In genomic region chr8:89308532-89308931, GRCm38 (mm10) we compare ENCODE assay signal across 15 mouse cellular contexts.
DNase-seq lines count a peak whose midpoint lies in the region; ATAC-seq lines count a peak whose summit lies in the region.
"Had no signal": no experiment of that assay in that cellular context is flagged by ENCODE, and none has a peak within 500 bp of the region (broad histone marks: within the 10 kb centered on the region; RNA-seq: fewer than 3 reads in every experiment).

No protein-coding gene starts in this region.

- peak overlapping the region; percentile 45 for H3K27ac ChIP-seq in hindbrain, embryonic 14.5 days
- H3K27ac ChIP-seq: liver, embryonic 13.5 days had no signal

- 19% methylated on average over 8 of the region's 8 CpGs for WGBS in hindbrain, embryonic 14.5 days

- peaks cover 6% of the 10 kb centered on the region; the same call in 1 of the 2 replicates for H3K27me3 ChIP-seq in hindbrain, embryonic 14.5 days (ENCODE audit: control insufficient read depth, insufficient read depth, low read length)
- H3K27me3 ChIP-seq: liver, embryonic 13.5 days had no signal

- intact Hi-C loops in heart, postnatal 10 days (cut with DNase I), result no loop called here

- DNase-seq in heart, adult 11 months, result peak; percentile 6
- DNase-seq in heart, postnatal 10 days, result no peak
- DNase-seq in retina, postnatal 1 day, result peak; percentile 84
- DNase-seq in retina, embryonic 14.5 days (ENCODE audit: low spot score), result no peak
- DNase-seq in hindbrain, embryonic 14.5 days (ENCODE audit: low spot score), result peak; percentile 51
- DNase-seq in retina, postnatal 7 days (ENCODE audit: low read depth, low spot score), result peak; percentile 25
- no peak for DNase-seq in yolk sac, embryonic 10.5 days (ENCODE audit: low spot score)
- DNase-seq: heart, postnatal 36 days; kidney, postnatal 36 days; liver, embryonic 13.5 days; lung, postnatal 14 days; right cerebral cortex, postnatal 14 days; thymus, postnatal 25 days had no signal

- H3K4me1 ChIP-seq in hindbrain, embryonic 14.5 days (replicated peaks; ENCODE audit: control insufficient read depth, insufficient read depth, low read length), result peaks cover 17% of the 10 kb centered on the region
- H3K4me1 ChIP-seq: liver, embryonic 13.5 days had no signal

- no peak overlapping the region for H3K4me3 ChIP-seq in hindbrain, embryonic 14.5 days (replicated peaks; ENCODE audit: low read length)
- H3K4me3 ChIP-seq: liver, embryonic 13.5 days; myocyte had no signal

- peak; percentile 31; the same call in 1 of the 2 replicates for ATAC-seq in hindbrain, embryonic 14.5 days (ENCODE audit: low FRiP score)
- ATAC-seq in megakaryocyte-erythroid progenitor cell, adult 5-6 weeks (replicated peaks; ENCODE audit: low FRiP score, low TSS enrichment, poor library complexity, severe bottlenecking), result no peak

- H3K9me3 ChIP-seq in hindbrain, embryonic 14.5 days (ENCODE audit: control insufficient read depth, low read length), result no peaks in the 10 kb centered on the region
- H3K9me3 ChIP-seq: liver, embryonic 13.5 days had no signal

- no peak overlapping the region for H3K9ac ChIP-seq in hindbrain, embryonic 14.5 days
- H3K9ac ChIP-seq: liver, embryonic 13.5 days had no signal

- H3K4me2 ChIP-seq in hindbrain, embryonic 14.5 days (replicated peaks), result no peak overlapping the region
- H3K4me2 ChIP-seq: liver, embryonic 13.5 days had no signal

- H3K36me3 ChIP-seq in hindbrain, embryonic 14.5 days (replicated peaks; ENCODE audit: control insufficient read depth, insufficient read depth), result no peaks in the 10 kb centered on the region
- H3K36me3 ChIP-seq: liver, embryonic 13.5 days had no signal

Comparison
In these comparisons a context has a peak if more than half of its experiments do, and no peak if none do; other contexts are left out.
1. DNase-seq: peak in heart, adult 11 months (single experiment), retina, postnatal 1 day (single experiment), hindbrain, embryonic 14.5 days (single experiment) and retina, postnatal 7 days (single experiment); none in heart, postnatal 10 days (0 of 2), retina, embryonic 14.5 days (single experiment) and yolk sac, embryonic 10.5 days (single experiment).